Mouse (Mus musculus) stomach, embryonic 14.5 days (tissue): ENCODE data around the gene Tpgs1. TPM values are rescaled to one million over a fixed set of nuclear protein-coding genes. Genes with fewer than 3 reads are reported as not detected.
A peak's percentile ranks its signal among the peaks of the same experiment; 100 is the strongest.

ENCODE experiments used
- ATAC-seq: fragments of 200-750 bp; cut with Nextera tagmentation; 2 replicates; pipeline ENCODE4 v1.8.0; 2017; ENCODE audit warnings: low read depth, moderate TSS enrichment; ENCODE audit not compliant: insufficient number of reproducible peaks, insufficient read depth, low FRiP score
- H3K27ac ChIP-seq: fragments of 300-500 bp; sonication (generic); 2 replicates; pipeline ENCODE4 v1.5.1; 2014; ENCODE audit warnings: mild to moderate bottlenecking, low read length, moderate library complexity, mixed read lengths
- H3K27me3 ChIP-seq: fragments of 300-500 bp; sonication (generic); 2 replicates; pipeline ENCODE4 v1.6.1; 2014; ENCODE audit warnings: low read length, control low read depth, mixed read lengths; ENCODE audit not compliant: control insufficient read depth, insufficient read depth
- H3K36me3 ChIP-seq: fragments of 300-500 bp; sonication (generic); 2 replicates; pipeline ENCODE4 v1.6.1; 2014; ENCODE audit warnings: mild to moderate bottlenecking, control low read depth, low read length, moderate library complexity, mixed read lengths; ENCODE audit not compliant: control insufficient read depth, insufficient read depth
- H3K4me1 ChIP-seq: fragments of 300-500 bp; sonication (generic); 2 replicates; pipeline ENCODE4 v1.6.1; 2014; ENCODE audit warnings: low read length, control low read depth, mixed read lengths; ENCODE audit not compliant: control insufficient read depth, insufficient read depth
- H3K4me2 ChIP-seq: fragments of 300-500 bp; sonication (generic); replicated peaks from 2 replicates; pipeline ENCODE4 v1.6.1; 2014; ENCODE audit warnings: low read depth, low read length, control low read depth
- H3K4me3 ChIP-seq: fragments of 300-500 bp; sonication (generic); 2 replicates; pipeline ENCODE4 v1.5.1; 2014; ENCODE audit warnings: low read depth, low read length, control low read depth
- H3K9ac ChIP-seq: fragments of 300-500 bp; sonication (generic); replicated peaks from 2 replicates; pipeline ENCODE4 v1.6.1; 2014; ENCODE audit warnings: low read depth, mild to moderate bottlenecking, control low read depth, low read length, moderate library complexity, mixed read lengths
- H3K9me3 ChIP-seq: fragments of 300-500 bp; sonication (generic); 2 replicates; pipeline ENCODE4 v1.6.1; 2016; ENCODE audit warnings: low read depth, low read length, control low read depth; ENCODE audit not compliant: control insufficient read depth
- WGBS: fragments of 180-500 bp; shearing (Covaris S2); extraction: QIAGEN DNeasy Blood & Tissue Kit; methylation state at CpG from one replicate; pipeline ENCODE4 v1.1.7; 2014; 5-methylcytosine and 5-hydroxymethylcytosine counted together
- polyA plus RNA-seq: library from polyadenylated mRNA; unstranded; fragments of >200 nt; fragmentation: Nextera tagmentation; extraction: Ambion mirVana; gene quantifications from 2 replicates; pipeline ENCODE4 v1.2.1, GENCODE M21; 2014

Tpgs1 gene
- 64.5 and 64.8 TPM in 2 replicates for polyA plus RNA-seq

DNA sequence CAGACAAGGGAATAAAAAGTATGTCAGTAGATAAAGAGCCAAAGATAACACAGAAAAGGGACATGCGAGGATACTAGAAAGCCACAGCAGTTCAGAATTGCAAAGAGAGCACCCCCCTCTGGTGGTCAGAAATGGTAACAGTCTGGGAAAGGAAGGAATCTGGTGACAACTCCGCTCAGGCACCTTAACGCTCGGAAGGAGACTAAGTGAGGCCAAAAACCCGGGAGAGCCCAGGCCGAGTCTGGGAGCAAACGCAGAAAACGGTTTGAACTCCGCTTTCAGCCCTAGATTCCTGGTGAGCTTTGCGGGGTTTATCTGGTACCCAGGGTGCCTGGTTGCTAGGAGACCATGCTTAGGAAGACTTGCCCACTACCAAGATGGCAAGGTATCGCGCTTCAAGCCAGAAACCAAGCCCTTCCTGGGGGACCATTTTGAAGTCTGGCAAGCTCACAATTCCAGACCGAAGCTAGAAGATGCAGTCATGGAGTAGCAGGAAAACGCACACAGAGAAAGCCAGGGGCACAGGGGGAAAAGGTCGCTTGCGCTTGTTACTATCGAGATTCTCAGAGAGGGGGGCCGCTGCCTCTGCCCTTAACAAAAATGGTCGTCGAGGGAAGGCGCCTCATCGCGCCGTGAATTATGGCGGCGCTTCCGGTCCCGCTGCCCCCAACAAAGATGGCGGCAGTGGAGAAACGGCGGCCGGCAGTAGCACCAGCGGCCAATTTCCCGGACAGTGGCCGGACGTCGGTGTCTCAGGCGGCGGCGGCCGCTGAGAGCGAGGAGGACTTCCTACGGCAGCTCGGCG lies at the start of gene Tpgs1:
Tpgs1 (plus strand) TSS at position 599 of the 805 bp plus-strand sequence.
- H3K27ac ChIP-seq = peak within 1 kb of the TSS; percentile 94
- ATAC-seq = peak; percentile 66
- peak within 1 kb of the TSS; percentile 83 for H3K4me2 ChIP-seq
- H3K36me3 ChIP-seq = no peaks in the 10 kb centered on the region
- H3K9me3 ChIP-seq = no peaks in the 10 kb centered on the region
- H3K4me1 ChIP-seq = peaks cover 7% of the 10 kb centered on the region
- under 1% methylated on average over 45 of the region's 45 CpGs for WGBS
- peak within 1 kb of the TSS; percentile 81 for H3K9ac ChIP-seq
- H3K4me3 ChIP-seq = peak within 1 kb of the TSS; percentile 96
- H3K27me3 ChIP-seq = no peaks in the 10 kb centered on the region

DNA sequence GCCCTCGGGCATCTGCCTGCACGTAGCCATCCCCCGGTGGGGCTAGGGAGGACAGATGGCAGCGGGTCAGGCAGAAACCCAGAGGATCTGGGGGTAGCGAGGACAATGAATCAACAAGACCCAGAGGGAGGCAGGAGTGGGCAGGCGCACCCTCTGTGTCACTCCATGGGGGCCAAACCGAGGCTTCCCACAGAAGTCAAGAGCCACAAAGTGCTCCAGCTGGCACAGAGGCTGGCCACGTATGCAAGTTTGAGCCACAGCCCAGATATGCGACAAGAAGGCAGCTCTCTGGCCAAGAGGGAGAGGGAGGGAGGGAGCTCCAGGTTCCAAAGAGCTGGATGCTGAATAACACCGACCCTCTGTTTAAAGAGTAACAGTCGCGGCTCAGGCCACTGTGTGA lies 45.2 kb upstream of the Tpgs1 start:
- WGBS = 69% methylated on average over 12 of the region's 12 CpGs
- Histone ChIP-seq H3K4me2 (no peak overlapping the region), H3K27ac (no peak overlapping the region), H3K9ac (no peak overlapping the region), H3K4me1 (no peaks in the 10 kb centered on the region), H3K9me3 (no peaks in the 10 kb centered on the region), H3K36me3 (no peaks in the 10 kb centered on the region), H3K4me3 (no peak overlapping the region), H3K27me3 (no peaks in the 10 kb centered on the region)
- no peak for ATAC-seq

DNA sequence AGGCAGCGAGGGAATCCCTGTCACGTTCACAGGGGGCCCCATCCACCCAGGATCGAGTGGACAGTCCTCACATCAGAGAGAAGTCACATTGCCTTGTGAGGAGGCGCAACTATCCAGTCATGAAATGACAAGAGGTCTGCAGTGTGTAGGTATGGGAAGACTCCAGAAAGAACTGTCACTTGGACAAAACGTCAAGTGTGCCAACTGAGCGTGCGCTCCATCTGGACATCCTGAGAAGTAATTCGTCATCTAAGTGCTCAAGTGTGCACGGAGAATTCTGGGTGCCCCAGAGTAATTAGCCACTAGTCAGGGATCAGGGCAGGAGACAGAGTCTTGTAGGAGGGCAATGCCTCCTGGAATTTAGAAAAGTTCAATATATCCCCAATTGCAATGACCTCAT lies 43.8 kb upstream of the Tpgs1 start:
- Histone ChIP-seq H3K4me2 (no peak overlapping the region), H3K27ac (no peak overlapping the region), H3K9me3 (0 out of 2 replicates have a peak, but pooled peaks cover 1% of the 10 kb centered on the region), H3K4me3 (no peak overlapping the region), H3K27me3 (no peaks in the 10 kb centered on the region), H3K36me3 (no peaks in the 10 kb centered on the region), H3K9ac (no peak overlapping the region), H3K4me1 (no peaks in the 10 kb centered on the region)
- 68% methylated on average over 9 of the region's 9 CpGs for WGBS
- ATAC-seq = no peak

DNA sequence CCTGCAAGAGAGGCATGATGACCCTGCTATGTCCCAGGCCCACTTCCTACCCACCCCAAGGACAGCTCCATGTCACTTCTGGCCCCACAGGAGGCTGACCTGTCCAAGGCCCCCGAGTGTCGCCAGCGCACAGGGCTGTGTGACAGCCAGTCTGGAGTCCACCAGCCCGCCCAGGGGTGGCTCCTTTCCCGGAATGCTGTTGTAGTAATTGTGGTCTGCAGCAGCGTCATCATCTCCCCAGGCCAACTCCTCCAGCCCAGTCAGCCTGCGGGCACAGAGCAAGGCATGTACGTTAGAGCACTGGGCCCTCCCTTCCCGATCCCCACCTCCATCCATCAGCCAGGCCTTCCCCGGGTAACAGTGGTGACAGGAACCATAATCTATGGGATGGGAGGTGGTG lies 43.0 kb upstream of the Tpgs1 start:
- ATAC-seq = no peak
- 86% methylated on average over 10 of the region's 10 CpGs for WGBS
- Histone ChIP-seq H3K27ac (no peak overlapping the region), H3K9me3 (0 out of 2 replicates have a peak, but pooled peaks cover 2% of the 10 kb centered on the region), H3K36me3 (no peaks in the 10 kb centered on the region), H3K4me2 (no peak overlapping the region), H3K4me1 (no peaks in the 10 kb centered on the region), H3K4me3 (no peak overlapping the region), H3K9ac (no peak overlapping the region), H3K27me3 (no peaks in the 10 kb centered on the region)

DNA sequence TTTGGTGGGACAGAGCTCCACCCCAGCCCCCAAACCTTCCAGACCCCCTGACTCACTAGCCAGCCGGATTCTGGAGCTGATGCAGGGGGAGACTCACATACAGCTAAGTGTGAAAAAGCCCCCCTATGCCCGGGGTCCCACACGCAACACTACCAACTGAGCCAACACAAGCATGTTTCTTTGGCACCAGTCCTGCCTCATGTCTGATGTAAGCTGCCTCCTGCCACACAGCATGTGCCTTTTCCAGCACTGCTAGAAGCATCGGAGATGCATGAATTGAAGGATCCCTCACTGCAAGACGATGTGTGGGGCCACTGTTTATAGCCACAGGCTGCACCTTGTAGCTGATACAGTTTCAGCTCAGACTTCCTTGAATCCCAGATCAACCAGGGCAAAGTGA lies 40.8 kb upstream of the Tpgs1 start:
- Histone ChIP-seq H3K36me3 (no peaks in the 10 kb centered on the region), H3K4me3 (no peak overlapping the region), H3K4me2 (no peak overlapping the region), H3K9ac (no peak overlapping the region), H3K27ac (no peak overlapping the region), H3K27me3 (no peaks in the 10 kb centered on the region), H3K4me1 (no peaks in the 10 kb centered on the region), H3K9me3 (0 out of 2 replicates have a peak, but pooled peaks cover 2% of the 10 kb centered on the region)
- ATAC-seq = no peak
- WGBS = 85% methylated on average over 5 of the region's 5 CpGs

DNA sequence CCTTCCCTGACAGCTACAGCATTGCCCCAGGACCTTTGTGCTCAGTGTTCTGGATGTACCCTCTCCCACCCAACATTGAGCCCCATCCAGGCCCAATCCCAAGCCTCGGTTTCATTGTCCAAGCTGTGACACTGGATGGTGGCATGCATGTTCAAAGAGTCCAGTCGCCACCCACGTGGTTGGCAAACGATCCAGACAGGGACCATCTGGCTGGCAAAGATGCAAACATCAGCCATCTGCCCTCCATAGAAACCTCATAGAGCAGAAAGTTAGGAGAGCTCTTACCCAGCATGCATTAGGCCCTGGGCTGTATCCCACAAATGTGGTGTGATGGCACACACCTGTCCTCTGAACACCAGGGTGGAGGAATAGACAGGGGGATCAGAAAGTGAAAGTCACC lies 37.7 kb upstream of the Tpgs1 start:
- no peak for ATAC-seq
- H3K4me2 ChIP-seq = no peak overlapping the region
- H3K27me3 ChIP-seq = no peaks in the 10 kb centered on the region
- no peak overlapping the region for H3K27ac ChIP-seq
- 77% methylated on average over 4 of the region's 4 CpGs for WGBS
- H3K9ac ChIP-seq = no peak overlapping the region
- no peak overlapping the region for H3K4me3 ChIP-seq
- 0 out of 2 replicates have a peak, but pooled peaks cover 2% of the 10 kb centered on the region for H3K9me3 ChIP-seq
- H3K36me3 ChIP-seq = no peaks in the 10 kb centered on the region
- no peaks in the 10 kb centered on the region for H3K4me1 ChIP-seq

DNA sequence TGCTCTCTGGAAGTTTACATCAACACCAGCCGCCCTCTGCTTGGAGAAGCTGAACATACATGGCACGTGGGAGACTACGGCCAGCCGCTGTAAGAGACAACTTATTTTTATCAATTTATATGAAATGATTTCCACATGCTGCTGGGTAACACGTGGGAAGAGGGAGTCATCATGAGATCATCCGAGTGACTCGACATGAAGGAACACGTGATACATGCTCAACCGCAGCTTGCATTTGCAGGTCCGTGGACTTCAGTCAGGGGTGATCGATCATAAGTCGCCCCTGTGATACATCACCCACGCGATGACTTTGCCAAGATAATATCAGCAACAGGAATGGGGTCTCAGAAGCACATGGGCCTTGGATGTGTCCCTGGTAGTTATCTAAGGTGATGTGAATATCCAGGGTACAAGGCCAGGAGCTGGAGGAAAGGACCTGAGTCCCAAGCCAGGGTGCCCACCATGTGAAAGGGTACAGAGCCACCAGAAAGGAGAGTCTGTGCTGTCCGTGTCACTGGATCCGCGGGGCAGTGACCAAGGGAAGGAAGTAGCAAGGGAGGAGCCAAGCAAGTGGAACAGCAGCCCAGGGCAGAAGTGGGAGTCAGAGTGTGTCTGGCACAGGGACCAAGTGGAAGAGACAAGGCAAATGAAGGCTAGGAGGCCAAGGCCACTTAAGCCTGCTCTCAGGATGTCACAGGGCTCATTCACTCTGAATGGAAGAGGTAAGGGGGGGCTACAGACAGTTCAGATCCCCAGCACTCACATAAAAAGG lies 36.0 kb upstream of the Tpgs1 start:
- WGBS = 79% methylated on average over 17 of the region's 17 CpGs
- H3K4me2 ChIP-seq = no peak overlapping the region
- 0 out of 2 replicates have a peak, but pooled peaks cover 2% of the 10 kb centered on the region for H3K9me3 ChIP-seq
- H3K27ac ChIP-seq = no peak overlapping the region
- H3K36me3 ChIP-seq = no peaks in the 10 kb centered on the region
- no peak overlapping the region for H3K9ac ChIP-seq
- peaks cover 3% of the 10 kb centered on the region; the same call in 1 of the 2 replicates for H3K4me1 ChIP-seq
- H3K4me3 ChIP-seq = no peak overlapping the region
- no peaks in the 10 kb centered on the region for H3K27me3 ChIP-seq
- ATAC-seq = no peak

DNA sequence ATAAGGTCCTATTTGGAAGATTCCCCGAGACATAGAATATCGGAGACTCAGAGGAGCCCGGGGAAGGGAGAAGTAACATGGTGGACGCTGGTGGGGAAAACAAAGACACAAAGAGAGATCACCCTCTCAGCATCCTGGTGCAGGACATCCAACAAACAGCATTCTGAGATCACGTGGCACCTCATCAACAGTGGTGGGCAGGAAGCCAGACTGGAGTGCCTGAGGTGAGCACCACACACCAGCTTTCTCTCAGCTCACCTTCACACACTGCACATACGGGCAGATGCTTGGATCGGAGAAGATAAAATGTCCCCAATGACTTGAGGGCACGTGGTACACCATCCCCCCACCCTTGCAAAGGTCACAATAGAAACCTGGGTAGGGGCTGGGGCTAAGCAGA lies 32.9 kb upstream of the Tpgs1 start:
- no peak for ATAC-seq
- Histone ChIP-seq H3K27me3 (no peaks in the 10 kb centered on the region), H3K36me3 (no peaks in the 10 kb centered on the region), H3K4me2 (no peak overlapping the region), H3K9ac (no peak overlapping the region), H3K27ac (no peak overlapping the region), H3K9me3 (no peaks in the 10 kb centered on the region), H3K4me1 (peaks cover 11% of the 10 kb centered on the region; the same call in 1 of the 2 replicates), H3K4me3 (no peak overlapping the region)
- 80% methylated on average over 8 of the region's 8 CpGs for WGBS
